Comparison of ENCODE assay signal across 8 mouse cellular contexts in the genomic region with DNA sequence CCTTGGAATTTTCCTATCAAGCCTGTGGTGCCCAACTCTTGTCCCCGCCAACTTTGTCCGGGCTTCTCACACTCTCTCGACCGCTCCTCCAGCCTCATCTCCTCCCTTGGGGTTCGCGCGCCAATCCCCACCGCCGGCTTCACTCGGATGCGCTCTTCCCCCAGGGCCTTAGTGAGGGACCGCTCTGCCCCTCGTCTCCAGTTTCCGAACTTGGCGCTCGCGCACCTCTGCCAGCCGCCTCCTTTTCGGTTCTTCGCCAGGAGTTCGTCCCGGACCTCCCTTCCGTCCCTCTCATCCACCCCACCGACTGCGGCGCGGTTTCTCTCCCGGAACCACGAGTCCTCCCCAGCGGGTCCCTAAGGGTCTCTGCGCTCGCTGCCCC. TPM values are rescaled to one million over a fixed set of nuclear protein-coding genes. Genes with fewer than 3 reads are reported as not detected.
A peak's percentile ranks its signal among the peaks of the same experiment; 100 is the strongest.
DNase-seq lines count a peak whose midpoint lies in the region; ATAC-seq and TF ChIP-seq lines count a peak whose summit lies in the region.

No protein-coding gene starts in this region.

- peaks cover 8% of the 10 kb centered on the region; the same call in 1 of the 2 replicates for H3K4me1 ChIP-seq in lung, adult 2 months (ENCODE audit: control insufficient read depth, insufficient read depth, low read length)
- peaks cover 5% of the 10 kb centered on the region; the same call in 1 of the 2 replicates for H3K4me1 ChIP-seq in brown adipose tissue, adult 24 weeks (ENCODE audit: control insufficient read depth, insufficient read depth, insufficient read length, low read length)
- H3K4me1 ChIP-seq in hindbrain, embryonic 10.5 days (replicated peaks), result peaks cover 22% of the 10 kb centered on the region

- no peaks in the 10 kb centered on the region for H3K27me3 ChIP-seq in hindbrain, embryonic 10.5 days (ENCODE audit: insufficient read depth, poor library complexity, severe bottlenecking)

- H3K36me3 ChIP-seq in hindbrain, embryonic 10.5 days, result peaks cover 37% of the 10 kb centered on the region

- no peak for DNase-seq in lung, adult 2 months
- DNase-seq in lung, postnatal 10 days, result no peak
- no peak for DNase-seq in hindbrain, embryonic 10.5 days (ENCODE audit: low spot score)
- DNase-seq in ovary, adult 18-20 months (ENCODE audit: low spot score), result no peak
- DNase-seq in cerebellum, adult 8-10 months, result no peak
- DNase-seq in spleen, postnatal 14 days (ENCODE audit: low spot score in 2 of 2), result no peak

- TF ChIP-seq POLR2A in lung, adult 2 months (IDR thresholded peaks at IDR 0.05; ENCODE audit: borderline replicate concordance, extremely low read depth, low read depth, low read length), result no peak

- WGBS in lung, adult 2 months, result under 1% methylated on average over 32 of the region's 32 CpGs
- under 1% methylated on average over 32 of the region's 32 CpGs for WGBS in hindbrain, embryonic 10.5 days

- TF ChIP-seq CTCF in lung, adult 2 months (IDR thresholded peaks at IDR 0.05; ENCODE audit: insufficient read depth, low read length), result no peak

- peak overlapping the region; percentile 56 for H3K27ac ChIP-seq in brown adipose tissue, adult 24 weeks (replicated peaks; ENCODE audit: low read depth, low read length)
- peak overlapping the region; percentile 93 for H3K27ac ChIP-seq in hindbrain, embryonic 10.5 days

- ATAC-seq in megakaryocyte, adult 5-6 weeks (ENCODE audit: poor library complexity, severe bottlenecking), result peak; percentile 21

- H3K4me3 ChIP-seq in lung, adult 2 months (replicated peaks; ENCODE audit: extremely low read depth, low read depth, low read length), result peak overlapping the region; percentile 91
- H3K4me3 ChIP-seq in brown adipose tissue, adult 24 weeks (ENCODE audit: insufficient read depth, low read depth, low read length), result peak overlapping the region; percentile 78
- peak overlapping the region; percentile 87 for H3K4me3 ChIP-seq in hindbrain, embryonic 10.5 days

- no peaks in the 10 kb centered on the region for H3K9me3 ChIP-seq in hindbrain, embryonic 10.5 days

RNA-seq across cellular contexts. Expression of a gene that starts 0.5 kb away (rescaled TPM):
- polyA plus RNA-seq in lung, adult 2 months (2012; rRNA removed), result 43.6 and 48.7 TPM in 2 replicates
- 27.8 and 32.1 TPM in 2 replicates for polyA plus RNA-seq in brown adipose tissue, adult 24 weeks (2012; ENCODE audit: insufficient read depth, insufficient read length, missing spikeins)
- 125 and 159 TPM in 2 replicates for polyA plus RNA-seq in hindbrain, embryonic 10.5 days (2016; fragmentation: Nextera tagmentation; extraction: Ambion mirVana)
- 18.1 and 24.0 TPM in 2 replicates for total RNA-seq in megakaryocyte, adult 5-6 weeks (2015)
- 53.7 and 54.5 TPM in 2 replicates for total RNA-seq in megakaryocyte, adult 5-6 weeks (2017)

RNA-seq across cellular contexts. Expression of a gene that starts 9.7 kb away (rescaled TPM):
- polyA plus RNA-seq in lung, adult 2 months (2012; rRNA removed), result 39.3 and 47.2 TPM in 2 replicates
- 5.8 and 10.2 TPM in 2 replicates for polyA plus RNA-seq in brown adipose tissue, adult 24 weeks (2012; ENCODE audit: insufficient read depth, insufficient read length, missing spikeins)
- polyA plus RNA-seq in hindbrain, embryonic 10.5 days (2016; fragmentation: Nextera tagmentation; extraction: Ambion mirVana), result 16.5 and 19.3 TPM in 2 replicates
- 5.0 and 5.1 TPM in 2 replicates for total RNA-seq in megakaryocyte, adult 5-6 weeks (2015)
- total RNA-seq in megakaryocyte, adult 5-6 weeks (2017), result 11.3 and 13.5 TPM in 2 replicates

RNA-seq across cellular contexts. Expression of a gene that starts 20.2 kb away (rescaled TPM):
- not detected in 2 replicates for polyA plus RNA-seq in lung, adult 2 months (2012; rRNA removed)
- polyA plus RNA-seq in brown adipose tissue, adult 24 weeks (2012; ENCODE audit: insufficient read depth, insufficient read length, missing spikeins), result not detected in 2 replicates
- 0.07 and 0.10 TPM in 2 replicates for polyA plus RNA-seq in hindbrain, embryonic 10.5 days (2016; fragmentation: Nextera tagmentation; extraction: Ambion mirVana)
- total RNA-seq in megakaryocyte, adult 5-6 weeks (2015), result not detected in 2 replicates
- not detected in 2 replicates for total RNA-seq in megakaryocyte, adult 5-6 weeks (2017)

RNA-seq across cellular contexts. Expression of a gene that starts 36.0 kb away (rescaled TPM):
- polyA plus RNA-seq in lung, adult 2 months (2012; rRNA removed), result 2.2 and 4.9 TPM in 2 replicates
- 0.59 and 0.67 TPM in 2 replicates for polyA plus RNA-seq in brown adipose tissue, adult 24 weeks (2012; ENCODE audit: insufficient read depth, insufficient read length, missing spikeins)
- polyA plus RNA-seq in hindbrain, embryonic 10.5 days (2016; fragmentation: Nextera tagmentation; extraction: Ambion mirVana), result 0.17 TPM in 1 of 2 replicates, not detected in the other
- not detected in 2 replicates for total RNA-seq in megakaryocyte, adult 5-6 weeks (2015)
- not detected in 2 replicates for total RNA-seq in megakaryocyte, adult 5-6 weeks (2017)

RNA-seq across cellular contexts. Expression of a gene that starts 47.4 kb away (rescaled TPM):
- 21.3 and 22.2 TPM in 2 replicates for polyA plus RNA-seq in lung, adult 2 months (2012; rRNA removed)
- 15.3 and 16.7 TPM in 2 replicates for polyA plus RNA-seq in brown adipose tissue, adult 24 weeks (2012; ENCODE audit: insufficient read depth, insufficient read length, missing spikeins)
- 22.8 and 35.7 TPM in 2 replicates for polyA plus RNA-seq in hindbrain, embryonic 10.5 days (2016; fragmentation: Nextera tagmentation; extraction: Ambion mirVana)
- not detected in 2 replicates for total RNA-seq in megakaryocyte, adult 5-6 weeks (2015)
- total RNA-seq in megakaryocyte, adult 5-6 weeks (2017), result 0.07 TPM in 1 of 2 replicates, not detected in the other
